Mouse (Mus musculus) frontal cortex, postnatal 36 days (tissue): ENCODE measurements around the gene Plcg2.

Experiments
- DNase-seq, 2 experiments: peaks; one replicate each; pipeline ENCODE4 v3.0.0; 2022; ENCODE audit warnings: low spot score in 2 of 2

Plcg2 gene

DNA sequence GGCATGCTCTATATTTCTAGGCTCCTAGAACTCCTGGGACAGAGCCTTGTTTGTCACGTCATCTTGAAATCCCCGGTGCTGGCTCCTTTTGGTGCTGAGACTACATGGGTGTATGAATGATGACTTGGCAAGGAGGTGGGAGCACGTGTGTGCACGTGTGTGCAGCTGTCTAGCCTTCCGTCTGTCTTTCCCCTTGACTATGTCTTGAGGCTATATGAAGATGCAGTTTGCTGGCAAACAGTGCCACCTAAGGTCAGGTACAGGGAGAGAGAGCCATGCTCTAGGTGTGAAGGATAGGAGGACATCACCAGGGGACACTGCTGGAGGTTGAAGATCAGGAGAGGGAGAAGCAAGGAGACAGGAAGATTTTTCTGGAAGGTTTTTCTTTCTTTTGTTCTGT, 49.9 kb downstream of the Plcg2 start:
- DNase-seq = no peak

DNA sequence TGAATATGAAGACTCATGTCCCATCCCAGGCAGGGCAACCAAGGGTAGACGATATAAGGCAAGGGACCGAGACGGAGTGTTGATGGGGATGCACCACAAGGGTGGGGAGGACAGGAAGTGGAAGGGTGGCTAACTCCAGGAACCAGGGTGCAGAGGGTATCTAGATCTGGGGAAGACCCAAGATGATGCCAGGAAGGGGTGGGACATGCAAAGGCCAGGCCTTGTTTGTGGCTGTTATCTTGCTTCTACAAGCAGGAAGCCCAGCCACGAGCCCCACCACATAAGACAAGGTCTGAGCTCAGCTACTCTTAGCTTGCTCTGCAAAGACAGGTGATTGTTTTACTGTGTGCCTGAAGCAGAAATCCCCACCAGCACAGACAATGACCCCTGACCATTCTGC, 50.4 kb downstream of the Plcg2 start:
- no peak for DNase-seq

DNA sequence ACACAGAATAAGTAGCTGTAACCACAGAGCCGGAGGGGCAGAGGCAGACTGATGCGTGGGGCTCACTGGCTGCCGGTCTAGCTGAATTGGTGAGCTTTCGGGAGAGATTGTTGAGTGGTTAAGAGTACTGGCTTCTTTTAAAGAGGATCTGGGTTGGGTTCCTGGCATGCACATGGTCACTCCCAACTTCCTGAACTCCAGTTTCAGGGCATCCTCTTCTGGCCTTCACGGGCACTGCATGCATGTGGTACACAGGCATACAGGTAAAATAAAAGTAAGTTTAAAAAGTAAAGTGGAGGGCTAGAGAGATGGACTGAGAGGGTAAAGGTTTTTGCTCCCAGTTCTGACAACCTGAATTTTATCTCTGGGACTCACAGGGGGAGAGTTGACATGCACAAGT, 52.4 kb downstream of the Plcg2 start:
- DNase-seq = no peak

DNA sequence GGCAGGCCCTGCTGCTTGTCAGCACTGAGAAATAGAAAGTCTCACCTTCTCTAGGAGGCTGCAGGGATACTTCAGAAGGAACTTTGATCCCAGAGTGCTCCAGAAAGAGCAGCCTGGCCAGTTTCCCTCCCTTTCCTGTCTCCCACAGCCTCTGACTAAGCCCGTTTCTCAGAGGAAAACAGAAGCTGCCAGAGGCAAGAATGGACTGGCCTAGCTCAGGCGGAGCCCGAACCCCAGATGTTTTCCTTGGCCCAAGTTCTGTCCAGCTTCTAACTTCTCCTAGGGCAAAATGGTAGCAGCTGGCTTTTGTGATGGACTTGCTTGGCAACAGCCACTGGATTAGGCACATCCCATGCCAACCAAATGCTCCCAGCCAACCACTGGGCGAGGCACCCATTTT, 62.9 kb downstream of the Plcg2 start:
- no peak for DNase-seq

DNA sequence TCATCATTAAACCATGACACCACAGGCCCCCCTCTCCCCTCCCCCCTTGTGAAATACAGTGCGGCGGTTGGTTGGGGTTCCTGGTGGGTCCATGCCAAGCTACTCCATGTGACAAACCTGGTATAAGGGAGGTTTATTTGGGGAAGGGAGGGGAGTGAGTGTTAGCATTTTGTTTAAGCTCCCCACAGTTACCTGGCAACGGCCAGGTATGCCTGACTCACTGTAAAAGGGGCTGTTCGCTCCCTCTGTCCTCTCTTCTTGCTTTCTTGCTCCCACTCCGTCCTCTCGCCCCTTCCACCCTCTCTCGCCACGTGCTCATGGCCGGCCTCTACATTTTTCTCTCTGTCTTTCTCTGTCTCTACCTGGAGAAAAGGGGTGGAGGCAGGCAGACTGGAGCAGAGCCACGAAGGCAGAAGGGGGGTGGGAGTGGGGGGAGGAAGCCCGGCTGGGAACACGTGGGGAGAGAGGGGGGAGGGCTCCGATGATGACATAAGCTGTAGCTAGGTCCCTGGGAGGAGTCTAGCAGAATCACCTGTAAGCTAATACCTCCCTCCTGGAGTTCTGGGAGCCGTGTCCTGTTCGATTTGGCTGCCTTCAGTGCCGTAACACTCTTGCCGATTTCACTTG, 63.8 kb downstream of the Plcg2 start:
- DNase-seq = no peak

DNA sequence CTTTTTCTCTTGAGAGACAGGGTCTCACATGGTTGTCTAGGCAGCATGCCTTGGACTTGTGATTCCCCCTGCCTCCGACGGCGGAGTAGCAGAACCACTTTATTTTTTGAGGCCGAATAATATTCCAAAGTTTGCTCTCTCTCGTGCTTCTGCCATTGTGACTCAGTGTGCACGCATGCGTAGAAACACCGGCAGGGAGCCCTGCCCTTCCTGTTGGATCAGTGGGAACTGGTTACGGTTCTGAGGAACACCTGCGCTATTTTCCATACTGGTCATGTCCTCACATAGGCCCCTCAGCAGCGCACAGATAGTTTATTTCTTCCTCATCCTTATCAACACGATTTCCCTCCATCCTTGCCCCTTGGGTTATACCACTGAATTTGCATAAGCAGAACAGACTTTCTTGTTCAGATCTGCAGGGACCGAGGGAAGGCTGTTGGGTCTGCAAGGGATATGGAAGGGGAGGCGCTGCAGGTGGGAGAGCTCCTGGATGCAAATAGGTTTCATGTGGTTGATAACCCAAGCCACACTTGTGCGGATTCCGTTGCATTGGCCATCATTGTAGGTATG, 64.4 kb downstream of the Plcg2 start:
- no peak for DNase-seq

DNA sequence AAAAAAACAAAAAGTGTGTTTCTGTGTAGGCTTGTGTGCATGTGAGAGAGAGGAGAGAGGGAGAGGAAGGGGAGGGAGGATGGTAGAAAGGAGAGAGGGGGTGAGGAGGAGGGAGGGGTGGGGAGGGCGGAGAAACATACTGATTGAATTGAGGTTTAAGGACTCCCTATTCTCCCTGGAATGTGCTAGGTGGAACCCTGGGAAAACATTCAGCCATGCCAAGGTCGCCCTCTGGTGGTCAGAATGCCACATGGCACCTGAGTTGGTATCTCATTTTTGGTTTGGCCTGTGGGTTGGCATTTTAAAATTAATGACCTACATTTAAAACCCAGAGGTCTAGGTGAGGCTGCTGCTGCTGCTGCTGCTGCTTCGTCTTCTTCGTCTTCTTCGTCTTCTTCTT, 71.3 kb downstream of the Plcg2 start:
- peak; percentile 76 to 81 for DNase-seq

DNA sequence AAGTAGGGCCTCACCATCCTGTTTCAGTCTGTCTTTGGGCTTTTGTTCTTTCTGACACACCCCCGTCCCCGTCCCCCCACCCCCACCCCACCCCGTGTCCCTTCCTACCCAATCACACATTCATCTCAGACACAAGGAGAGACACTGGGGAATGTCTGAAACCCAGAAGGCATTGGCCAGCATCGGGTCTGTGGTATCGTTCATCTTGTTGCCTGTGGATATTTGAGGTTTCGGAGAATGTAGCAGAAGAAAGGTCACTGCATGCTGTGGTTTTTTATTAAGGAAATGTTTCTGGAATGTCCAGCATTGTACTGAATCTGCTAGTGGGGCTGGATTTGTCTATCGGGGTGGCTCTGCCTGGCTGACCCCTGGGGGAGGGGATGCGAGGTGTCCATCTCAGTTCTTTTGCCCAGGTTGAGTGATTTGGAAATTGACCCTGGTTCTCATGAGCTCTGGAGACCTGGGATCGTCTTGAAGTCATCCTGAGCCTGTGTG, 78.2 kb downstream of the Plcg2 start:
- no peak for DNase-seq

DNA sequence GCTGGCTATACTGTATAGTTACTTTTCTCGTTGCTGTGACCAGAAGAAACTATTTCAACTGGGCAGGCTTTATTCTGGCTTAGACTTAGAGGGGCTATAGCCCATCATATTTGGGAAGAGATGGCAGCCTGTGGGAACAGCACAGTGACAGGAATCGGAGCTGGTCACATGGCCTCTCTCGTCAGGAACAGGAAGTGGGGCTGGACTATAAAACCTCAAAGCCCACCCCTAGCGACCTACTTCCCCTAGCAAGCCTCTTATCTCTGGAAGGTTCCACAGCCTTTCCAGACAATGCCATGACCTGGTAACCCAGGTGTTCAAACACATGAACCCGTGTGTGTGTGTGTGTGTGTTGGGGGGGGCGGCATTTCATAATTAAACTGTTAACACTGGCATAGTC, 79.0 kb downstream of the Plcg2 start:
- no peak for DNase-seq

DNA sequence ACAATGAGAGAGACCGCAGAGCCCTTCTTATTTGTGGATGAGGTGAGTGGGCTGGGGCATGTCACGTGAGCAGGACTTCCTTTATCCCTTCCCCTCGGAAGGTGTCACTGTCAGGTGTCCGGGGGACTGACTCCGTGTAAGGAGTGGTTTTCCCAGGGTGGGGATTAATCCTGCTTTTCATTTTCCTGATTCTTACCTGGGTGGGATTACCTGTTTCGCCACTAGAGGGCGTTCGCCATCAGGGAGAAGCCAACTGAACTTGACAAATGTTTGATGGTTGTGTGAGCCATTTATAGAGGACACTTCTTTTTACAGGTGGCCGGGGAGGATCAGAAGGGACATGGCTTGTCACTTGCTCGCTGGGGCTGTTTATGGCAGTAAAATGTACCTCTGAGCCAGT, 79.8 kb downstream of the Plcg2 start:
- no peak for DNase-seq

DNA sequence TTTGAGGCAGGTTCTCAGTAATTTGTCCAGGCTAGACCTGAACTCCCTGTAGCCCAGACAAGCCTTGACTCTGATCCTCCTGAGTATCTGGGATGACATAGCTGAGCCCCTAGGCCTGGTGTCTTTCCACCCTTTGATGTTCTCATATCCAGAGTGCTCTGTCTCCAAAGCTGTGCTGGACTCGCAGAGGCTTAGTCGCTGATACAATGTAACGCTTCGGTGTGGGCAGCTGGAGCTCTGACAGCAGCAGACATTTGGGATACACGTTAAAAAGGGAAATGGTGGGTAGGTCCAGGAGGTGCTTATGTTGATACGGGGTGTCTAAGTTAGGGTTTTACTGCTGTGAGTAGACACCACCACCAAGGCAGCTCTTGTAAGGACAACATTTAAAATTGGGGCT, 80.8 kb downstream of the Plcg2 start:
- no peak for DNase-seq

DNA sequence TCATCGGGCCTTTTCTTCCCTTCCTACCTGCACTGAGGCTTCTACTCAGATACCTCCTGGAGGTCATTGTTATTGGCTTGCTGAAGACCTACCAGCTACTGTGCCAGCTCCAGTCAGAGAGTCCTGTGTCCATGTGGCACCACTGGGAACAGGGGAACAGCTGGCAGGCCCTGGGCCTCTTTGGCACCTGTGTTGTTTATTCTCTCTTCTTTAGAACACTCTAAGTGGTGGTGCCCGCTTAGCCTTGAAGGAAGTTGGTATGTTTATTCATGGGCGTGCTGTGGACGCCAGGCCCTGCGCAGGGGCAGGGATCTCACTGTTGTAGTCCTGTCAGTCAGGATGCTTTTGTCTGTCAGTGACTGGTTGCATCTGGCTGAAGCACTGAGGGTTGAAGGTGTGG, 95.8 kb downstream of the Plcg2 start:
- DNase-seq = no peak

DNA sequence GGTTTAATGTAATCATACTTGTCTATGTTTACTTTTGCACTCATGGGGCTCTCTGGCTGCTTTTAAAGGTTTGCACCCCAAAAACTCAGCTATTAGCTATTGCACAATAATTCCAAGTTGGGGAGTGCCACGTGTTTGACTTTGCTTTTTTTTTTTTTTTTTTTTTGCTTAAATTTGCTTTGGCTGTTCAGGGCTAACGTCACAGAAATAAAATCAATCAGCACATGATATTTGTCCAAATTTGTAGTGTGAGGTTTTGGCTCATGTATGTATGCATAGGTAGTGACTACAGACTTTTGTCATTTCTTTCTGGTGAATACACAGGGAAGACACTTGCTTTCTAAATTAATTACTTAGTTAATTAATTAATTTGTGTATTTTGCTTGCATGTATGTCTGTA, 96.9 kb downstream of the Plcg2 start:
- no peak for DNase-seq

DNA sequence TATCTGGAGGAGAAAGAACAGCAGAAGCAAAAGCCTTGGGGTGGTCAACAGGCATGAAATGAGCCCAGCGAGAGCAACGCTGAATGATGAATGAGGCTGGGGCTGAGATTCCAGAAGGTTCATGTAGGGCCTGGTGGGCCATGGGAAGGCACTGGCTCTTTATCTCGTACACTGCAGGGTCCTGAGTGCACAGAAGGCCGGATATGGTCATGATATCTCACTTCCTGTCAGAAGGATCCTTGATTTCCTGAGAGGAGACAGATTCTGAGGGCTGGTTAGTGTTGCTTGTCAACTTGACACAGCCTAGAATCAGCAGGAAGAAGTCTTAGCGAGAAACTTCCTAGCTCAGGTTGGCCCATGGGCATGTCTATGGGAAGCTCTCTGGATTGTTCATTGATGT, 98.7 kb downstream of the Plcg2 start:
- no peak for DNase-seq

DNA sequence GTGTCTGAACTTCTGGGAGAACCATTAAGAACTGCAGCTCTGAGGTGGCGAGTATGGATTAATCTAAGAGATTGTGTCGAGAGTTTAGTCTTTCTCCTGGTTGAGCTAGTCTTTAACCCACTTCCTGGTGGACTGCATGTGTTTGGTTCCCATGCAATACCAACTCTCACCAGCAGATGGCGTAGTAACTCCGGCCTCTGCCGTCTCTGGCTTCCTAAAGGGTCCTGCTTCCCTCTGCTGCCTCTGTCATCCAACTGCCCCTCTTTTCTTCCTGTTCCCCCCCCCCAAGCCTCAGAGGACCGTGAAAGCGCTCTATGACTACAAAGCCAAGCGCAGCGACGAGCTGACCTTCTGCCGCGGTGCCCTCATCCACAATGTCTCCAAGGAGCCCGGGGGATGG, 102.7 kb downstream of the Plcg2 start:
- peak in 1 of 2 experiments; percentile 12 for DNase-seq

DNA sequence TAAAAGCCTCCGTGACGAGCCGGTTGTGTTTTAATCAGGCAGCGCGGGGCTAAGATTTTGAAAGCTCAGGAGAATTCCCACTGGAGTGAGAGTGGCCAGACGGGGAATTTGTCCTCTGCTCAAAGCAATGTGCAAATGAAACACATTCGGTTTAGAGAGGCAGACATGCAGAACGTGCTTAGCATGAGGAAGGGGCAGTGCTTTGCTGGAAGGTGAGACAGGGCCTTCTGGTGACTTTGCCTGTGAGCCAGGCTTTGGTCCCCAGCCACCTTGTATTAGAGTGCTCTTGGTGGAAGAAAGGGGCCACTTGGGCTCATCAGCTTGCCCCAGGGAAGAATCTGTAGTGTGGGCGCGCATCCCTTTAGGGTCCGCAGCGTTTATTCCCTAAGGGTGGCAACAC, 106.0 kb downstream of the Plcg2 start:
- DNase-seq = no peak

DNA sequence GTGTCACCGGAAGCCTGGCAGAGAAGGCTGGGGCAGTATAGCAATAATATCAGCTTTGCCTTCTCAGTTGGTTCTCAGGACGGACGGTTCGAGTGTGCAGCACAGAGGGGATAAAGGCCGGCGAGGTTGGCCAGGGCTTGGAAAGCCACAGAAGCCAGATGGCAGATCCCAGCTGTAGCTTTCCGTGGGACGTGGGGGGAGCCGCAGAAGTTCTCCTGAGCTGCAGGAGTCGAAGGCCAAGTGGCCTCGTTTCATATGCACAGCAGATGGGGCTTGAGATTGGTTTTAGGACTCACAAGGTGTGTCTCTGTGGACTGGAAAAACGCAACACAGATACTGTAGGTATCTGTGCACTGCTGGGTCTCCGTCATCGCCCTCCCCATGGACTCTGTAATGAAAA, 106.6 kb downstream of the Plcg2 start:
- DNase-seq = no peak

DNA sequence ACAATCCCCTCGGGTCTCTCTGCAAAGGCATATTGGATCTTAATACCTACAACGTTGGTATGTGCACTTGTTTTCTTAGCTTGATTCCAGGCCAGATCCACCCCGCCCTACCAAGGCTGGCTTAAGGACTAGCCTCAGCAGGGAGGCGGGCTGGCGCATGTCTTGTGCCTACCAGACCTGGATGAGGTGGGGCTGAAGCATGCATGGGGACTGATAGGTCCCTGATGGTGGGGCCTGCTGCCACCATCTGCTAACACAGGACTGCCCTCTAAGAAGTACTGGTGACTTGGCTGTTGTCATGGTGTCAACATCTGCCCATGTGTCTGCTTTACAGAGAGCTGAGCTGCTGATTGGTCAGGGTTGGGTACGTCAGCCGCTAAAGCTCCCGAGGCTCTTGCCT, 107.1 kb downstream of the Plcg2 start:
- DNase-seq = no peak

DNA sequence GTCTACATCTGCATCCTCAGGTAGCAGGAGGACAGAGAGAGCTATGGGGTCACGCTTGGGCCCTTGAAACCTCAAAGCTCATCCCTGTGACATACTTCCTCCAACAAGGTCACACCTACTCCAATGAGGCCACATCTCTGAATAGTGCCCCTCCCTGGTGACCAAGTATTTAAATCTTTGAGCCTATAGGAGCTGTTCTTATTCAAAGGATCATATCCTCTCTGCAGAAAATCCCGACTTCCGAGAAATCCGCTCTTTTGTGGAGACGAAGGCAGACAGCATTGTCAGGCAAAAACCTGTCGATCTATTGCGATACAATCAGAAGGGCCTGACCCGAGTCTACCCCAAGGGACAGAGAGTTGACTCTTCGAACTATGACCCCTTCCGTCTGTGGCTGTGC, 112.4 kb downstream of the Plcg2 start:
- no peak for DNase-seq

DNA sequence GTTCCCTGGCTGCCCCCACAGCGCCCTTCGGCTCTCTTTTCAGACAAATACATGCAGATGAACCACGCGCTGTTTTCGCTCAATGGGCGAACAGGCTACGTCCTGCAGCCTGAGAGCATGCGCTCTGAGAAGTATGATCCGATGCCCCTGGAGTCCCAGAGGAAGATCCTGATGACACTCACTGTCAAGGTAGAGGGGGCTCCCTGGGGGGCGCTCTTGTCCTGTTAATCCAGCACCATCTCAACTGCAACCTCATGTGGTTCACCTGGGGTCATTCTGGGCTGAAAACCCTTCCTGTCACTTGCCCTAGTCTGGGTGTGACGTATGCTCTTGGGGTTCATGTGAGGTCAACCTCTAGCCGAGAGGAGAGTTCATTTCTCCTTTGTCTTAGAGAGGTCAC, 114.8 kb downstream of the Plcg2 start:
- no peak for DNase-seq

DNA sequence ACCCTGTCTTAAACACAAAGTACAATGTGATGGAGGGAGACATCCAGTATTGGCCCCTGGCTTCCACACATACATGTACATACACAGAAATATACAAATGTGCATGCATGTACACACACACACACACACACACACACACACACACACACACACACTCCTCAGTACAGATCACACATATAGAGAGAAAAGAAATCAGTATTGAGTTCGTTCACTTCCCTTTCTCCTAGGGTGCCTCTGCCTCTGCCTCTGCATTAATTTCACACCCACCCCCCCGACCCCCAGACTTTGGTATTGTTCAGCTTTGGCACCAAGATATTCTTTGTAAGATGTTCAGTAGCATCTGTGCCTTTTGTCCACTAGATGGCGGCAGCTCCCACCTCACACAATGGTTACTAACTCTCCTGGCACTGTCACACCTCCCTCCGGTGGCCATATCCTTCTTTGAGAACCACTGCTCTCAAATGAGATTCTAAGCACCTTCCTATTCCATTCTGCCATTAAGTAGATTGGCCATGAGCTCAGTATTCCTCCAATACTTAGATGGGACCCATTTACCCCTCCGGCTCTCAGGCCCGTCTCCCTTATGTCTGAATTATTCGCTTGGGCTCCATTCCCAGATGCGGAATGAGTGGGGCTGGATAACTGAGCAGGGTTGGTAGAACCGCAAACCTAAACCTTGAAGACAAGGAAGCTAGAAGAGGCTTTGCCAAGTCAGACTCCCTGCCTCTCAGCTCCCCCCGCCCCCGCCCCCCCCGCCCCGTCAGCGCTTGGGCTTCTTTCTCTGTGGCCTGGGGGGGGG, 128.1 kb downstream of the Plcg2 start:
- peak; percentile 45 to 69 for DNase-seq

DNA sequence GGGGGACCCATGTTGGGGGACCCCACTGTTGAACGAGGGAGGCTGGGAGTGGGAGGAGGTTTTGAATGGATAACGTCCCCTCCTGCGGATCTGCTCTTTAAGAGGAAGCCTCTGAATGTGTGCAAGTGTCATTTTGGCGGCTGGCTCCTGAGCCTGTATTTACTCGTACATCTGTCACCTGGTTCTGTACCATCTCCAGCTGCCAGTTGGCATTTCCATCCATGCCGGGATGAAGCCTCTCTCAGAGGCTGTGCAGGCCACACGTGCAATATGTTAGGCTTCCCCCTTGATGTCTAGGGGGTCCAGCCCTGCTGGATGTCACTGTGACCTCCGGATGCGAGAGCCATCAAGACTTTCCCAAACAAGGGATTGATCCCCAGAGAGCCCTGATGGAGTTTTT, 129.0 kb downstream of the Plcg2 start:
- DNase-seq = no peak

DNA sequence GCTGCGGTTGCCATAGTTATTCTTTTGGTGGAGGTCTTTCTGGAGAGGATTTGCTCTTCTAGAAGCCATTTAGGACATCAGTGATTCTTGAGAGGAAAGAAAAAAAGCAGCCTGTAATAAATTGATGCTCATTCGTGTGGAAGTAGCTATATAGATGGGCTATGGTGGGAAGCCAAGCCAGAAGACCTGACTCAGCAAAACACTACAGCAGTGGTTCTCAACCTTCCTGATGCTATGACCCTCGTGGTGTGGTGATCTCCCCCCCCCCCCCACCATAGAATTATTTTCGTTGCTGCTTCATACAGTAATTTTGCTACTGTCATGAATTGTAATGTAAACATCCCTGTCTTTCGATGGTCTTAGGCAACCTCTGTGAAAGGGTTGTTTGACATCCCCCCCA, 134.4 kb downstream of the Plcg2 start:
- no peak for DNase-seq
